Mouse (Mus musculus): ENCODE measurements around the gene Gm1979.
A peak's percentile ranks its signal among the peaks of the same experiment; 100 is the strongest.
"Not testable (repeated sequence)": the region's sequence is repeated elsewhere in the genome, so short reads cannot be mapped to it uniquely, and the experiment has no call there.

The Gm1979 gene

DNA sequence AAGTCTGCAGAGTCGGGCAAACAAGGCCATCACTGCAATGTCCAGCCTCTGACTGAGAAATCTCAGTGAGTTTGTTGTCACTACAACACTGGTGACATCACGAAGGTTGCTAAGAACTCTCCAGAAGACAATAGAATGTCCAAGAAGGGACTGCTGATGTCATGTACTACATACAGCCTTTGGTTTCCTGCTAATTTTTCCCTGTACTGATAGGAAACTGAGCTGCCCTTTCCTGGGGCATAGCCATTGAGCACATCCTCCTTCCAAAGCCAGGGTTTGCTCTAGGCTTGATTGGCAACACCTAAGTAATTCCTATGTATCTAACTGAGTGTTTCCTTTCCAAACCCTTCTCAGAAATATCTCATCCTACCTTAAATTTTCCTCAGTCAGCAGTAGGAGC is at the start of gene Gm1979:
TSS of gene Gm1979 (minus strand) at position 101 of the 400 bp plus-strand sequence.
- not testable (repeated sequence) for DNase-seq

DNA sequence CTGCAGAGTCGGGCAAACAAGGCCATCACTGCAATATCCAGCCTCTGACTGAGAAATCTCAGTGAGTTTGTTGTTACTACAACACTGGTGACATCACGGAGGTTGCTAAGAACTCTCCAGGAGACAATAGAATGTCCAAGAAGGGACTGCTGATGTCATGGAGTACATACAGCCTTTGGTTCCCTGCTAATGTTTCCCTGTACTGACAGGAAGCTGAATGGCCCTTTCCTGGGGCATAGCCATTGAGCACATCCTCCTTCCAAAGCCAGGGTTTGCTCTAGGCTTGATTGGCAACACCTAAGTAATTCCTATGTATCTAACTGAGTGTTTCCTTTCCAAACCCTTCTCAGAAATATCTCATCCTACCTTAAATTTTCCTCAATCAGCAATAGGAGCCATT is 34.9 kb upstream of the Gm1979 start, which contains the start of gene Speer4a:
TSS of gene Speer4a (minus strand) at position 101 of the 400 bp plus-strand sequence.
- DNase-seq: not testable (repeated sequence)

DNA sequence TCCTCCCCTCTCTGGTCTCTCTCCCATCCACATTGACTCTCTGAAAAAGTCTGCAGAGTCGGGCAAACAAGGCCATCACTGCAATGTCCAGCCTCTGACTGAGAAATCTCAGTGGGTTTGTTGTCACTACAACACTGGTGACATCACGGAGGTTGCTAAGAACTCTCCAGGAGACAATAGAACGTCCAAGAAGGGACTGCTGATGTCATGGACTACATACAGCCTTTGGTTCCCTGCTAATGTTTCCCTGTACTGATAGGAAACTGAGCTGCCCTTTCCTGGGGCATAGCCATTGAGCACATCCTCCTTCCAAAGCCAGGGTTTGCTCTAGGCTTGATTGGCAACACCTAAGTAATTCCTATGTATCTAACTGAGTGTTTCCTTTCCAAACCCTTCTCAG is 18.2 kb upstream of the Gm1979 start, which contains the start of gene Gm5862:
TSS of gene Gm5862 (minus strand) at position 101 of the 400 bp plus-strand sequence.
- DNase-seq: not testable (repeated sequence)

DNA sequence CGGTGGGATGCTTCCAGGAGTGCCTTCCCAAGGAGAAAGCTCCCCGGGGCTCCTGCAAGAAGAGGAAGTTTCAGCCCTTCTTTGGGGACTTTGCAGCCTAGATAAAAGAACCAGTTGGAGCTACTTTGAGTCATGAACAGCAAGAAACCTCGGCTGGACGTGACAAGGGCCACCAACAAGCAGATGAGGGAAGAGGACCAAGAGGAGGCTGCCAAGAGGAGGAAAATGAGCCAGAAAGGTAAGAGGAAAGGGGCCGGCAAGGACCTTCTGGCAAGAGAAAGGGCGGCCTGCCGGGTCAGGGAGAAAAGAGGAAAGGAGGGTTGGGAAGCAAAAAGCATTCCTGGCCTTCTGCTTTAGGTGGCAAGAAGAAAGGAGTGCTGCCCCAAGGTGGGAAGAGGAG is 3.1 kb upstream of the Gm1979 start:
- not testable (repeated sequence) for DNase-seq

DNA sequence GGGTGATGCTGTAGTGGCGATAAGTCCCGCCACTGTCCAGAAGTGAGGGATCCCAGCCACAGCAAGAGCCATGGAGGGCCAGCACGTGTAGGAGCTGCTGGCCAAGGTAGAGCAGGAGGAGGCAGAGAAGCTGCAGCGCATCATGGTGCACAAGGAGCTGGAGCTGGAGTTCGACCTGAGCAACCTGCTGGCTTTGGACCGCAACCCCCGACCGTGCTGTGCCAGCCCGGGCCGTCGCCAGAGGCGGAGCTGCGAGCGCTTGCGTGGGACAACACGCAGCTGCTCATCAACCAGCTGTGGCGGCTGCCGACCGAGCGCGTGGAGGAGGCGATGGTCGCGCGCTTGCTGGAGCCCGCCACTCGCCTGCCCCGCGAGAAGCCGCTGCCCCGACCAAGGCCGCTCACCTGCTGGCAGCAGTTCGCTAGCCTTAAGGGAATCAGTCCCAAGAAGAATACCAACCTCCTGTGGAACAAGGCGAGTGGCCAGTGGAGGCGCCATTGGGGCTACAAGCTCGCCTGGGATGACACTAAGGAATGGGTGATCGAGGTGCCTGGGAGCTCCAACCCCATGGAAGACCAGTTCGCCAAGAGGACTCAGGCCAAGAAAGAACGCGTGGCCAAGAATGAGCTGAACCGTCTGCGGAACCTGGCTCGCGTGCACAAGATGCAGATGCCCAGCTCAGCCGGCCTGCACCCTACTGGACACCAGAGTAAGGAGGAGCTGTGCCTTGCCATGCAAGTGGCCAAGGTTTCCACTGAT is 2.5 kb upstream of the Gm1979 start:
- DNase-seq: peak; percentile 15

DNA sequence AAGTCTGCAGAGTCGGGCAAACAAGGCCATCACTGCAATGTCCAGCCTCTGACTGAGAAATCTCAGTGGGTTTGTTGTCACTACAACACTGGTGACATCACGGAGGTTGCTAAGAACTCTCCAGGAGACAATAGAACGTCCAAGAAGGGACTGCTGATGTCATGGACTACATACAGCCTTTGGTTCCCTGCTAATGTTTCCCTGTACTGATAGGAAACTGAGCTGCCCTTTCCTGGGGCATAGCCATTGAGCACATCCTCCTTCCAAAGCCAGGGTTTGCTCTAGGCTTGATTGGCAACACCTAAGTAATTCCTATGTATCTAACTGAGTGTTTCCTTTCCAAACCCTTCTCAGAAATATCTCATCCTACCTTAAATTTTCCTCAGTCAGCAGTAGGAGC is 16.0 kb downstream of the Gm1979 start, which contains the start of gene Gm21698:
TSS of gene Gm21698 (minus strand) at position 101 of the 400 bp plus-strand sequence.
- not testable (repeated sequence) for DNase-seq

DNA sequence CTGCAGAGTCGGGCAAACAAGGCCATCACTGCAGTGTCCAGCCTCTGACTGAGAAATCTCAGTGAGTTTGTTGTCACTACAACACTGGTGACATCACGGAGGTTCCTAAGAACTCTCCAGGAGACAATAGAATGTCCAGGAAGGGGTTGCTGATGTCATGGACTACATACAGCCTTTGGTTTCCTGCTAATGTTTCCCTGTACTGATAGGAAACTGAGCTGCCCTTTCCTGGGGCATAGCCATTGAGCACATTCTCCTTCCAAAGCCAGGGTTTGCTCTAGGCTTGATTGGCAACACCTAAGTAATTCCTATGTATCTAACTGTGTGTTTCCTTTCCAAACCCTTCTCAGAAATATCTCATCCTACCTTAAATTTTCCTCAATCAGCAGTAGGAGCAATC is 32.0 kb downstream of the Gm1979 start, which contains the start of gene Gm21680:
TSS of gene Gm21680 (minus strand) at position 101 of the 400 bp plus-strand sequence.
- not testable (repeated sequence) for DNase-seq

DNA sequence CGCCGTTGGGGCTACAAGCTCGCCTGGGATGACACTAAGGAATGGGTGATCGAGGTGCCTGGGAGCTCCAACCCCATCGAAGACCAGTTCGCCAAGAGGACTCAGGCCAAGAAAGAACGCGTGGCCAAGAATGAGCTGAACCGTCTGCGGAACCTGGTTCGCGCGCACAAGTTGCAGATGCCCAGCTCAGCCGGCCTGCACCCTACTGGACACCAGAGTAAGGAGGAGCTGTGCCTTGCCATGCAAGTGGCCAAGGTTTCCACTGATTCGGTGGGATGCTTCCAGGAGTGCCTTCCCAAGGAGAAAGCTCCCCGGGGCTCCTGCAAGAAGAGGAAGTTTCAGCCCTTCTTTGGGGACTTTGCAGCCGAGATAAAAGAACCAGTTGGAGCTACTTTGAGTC is 47.5 kb downstream of the Gm1979 start:
- DNase-seq: not testable (repeated sequence)

DNA sequence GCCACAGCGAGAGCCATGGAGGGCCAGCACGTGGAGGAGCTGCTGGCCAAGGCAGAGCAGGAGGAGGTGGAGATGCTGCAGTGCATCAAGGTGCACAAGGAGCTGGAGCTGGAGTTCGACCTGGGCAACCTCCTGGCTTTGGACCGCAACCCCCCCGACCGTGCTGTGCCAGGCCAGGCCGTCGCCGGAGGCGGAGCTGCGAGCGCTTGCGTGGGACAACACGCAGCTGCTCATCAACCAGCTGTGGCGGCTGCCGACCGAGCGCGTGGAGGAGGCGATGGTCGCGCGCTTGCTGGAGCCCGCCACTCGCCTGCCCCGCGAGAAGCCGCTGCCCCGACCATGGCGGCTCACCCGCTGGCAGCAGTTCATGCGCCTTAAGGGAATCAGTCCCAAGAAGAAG is 48.0 kb downstream of the Gm1979 start:
- DNase-seq: not testable (repeated sequence)

DNA sequence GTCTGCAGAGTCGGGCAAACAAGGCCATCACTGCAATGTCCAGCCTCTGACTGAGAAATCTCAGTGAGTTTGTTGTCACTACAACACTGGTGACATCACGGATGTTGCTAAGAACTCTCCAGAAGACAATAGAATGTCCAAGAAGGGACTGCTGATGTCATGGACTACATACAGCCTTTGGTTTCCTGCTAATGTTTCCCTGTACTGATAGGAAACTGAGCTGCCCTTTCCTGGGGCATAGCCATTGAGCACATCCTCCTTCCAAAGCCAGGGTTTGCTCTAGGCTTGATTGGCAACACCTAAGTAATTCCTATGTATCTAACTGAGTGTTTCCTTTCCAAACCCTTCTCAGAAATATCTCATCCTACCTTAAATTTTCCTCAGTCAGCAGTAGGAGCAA is 50.3 kb downstream of the Gm1979 start, which contains the start of gene Gm21671:
TSS of gene Gm21671 (minus strand) at position 101 of the 400 bp plus-strand sequence.
- not testable (repeated sequence) for DNase-seq
